Mouse (Mus musculus) stomach, embryonic 14.5 days (tissue): ENCODE results near the gene Tm6sf1. TPM values are rescaled to one million over a fixed set of nuclear protein-coding genes. Genes with fewer than 3 reads are reported as not detected.
A peak's percentile ranks its signal among the peaks of the same experiment; 100 is the strongest.

Experiments used
- ATAC-seq: fragments of 200-750 bp; cut with Nextera tagmentation; 2 replicates; pipeline ENCODE4 v1.8.0; 2017; ENCODE audit warnings: low read depth, moderate TSS enrichment; ENCODE audit not compliant: insufficient number of reproducible peaks, insufficient read depth, low FRiP score
- H3K27ac ChIP-seq: fragments of 300-500 bp; sonication (generic); 2 replicates; pipeline ENCODE4 v1.5.1; 2014; ENCODE audit warnings: mild to moderate bottlenecking, low read length, moderate library complexity, mixed read lengths
- H3K27me3 ChIP-seq: fragments of 300-500 bp; sonication (generic); 2 replicates; pipeline ENCODE4 v1.6.1; 2014; ENCODE audit warnings: low read length, control low read depth, mixed read lengths; ENCODE audit not compliant: control insufficient read depth, insufficient read depth
- H3K36me3 ChIP-seq: fragments of 300-500 bp; sonication (generic); 2 replicates; pipeline ENCODE4 v1.6.1; 2014; ENCODE audit warnings: mild to moderate bottlenecking, control low read depth, low read length, moderate library complexity, mixed read lengths; ENCODE audit not compliant: control insufficient read depth, insufficient read depth
- H3K4me1 ChIP-seq: fragments of 300-500 bp; sonication (generic); 2 replicates; pipeline ENCODE4 v1.6.1; 2014; ENCODE audit warnings: low read length, control low read depth, mixed read lengths; ENCODE audit not compliant: control insufficient read depth, insufficient read depth
- H3K4me2 ChIP-seq: fragments of 300-500 bp; sonication (generic); replicated peaks from 2 replicates; pipeline ENCODE4 v1.6.1; 2014; ENCODE audit warnings: low read depth, low read length, control low read depth
- H3K4me3 ChIP-seq: fragments of 300-500 bp; sonication (generic); 2 replicates; pipeline ENCODE4 v1.5.1; 2014; ENCODE audit warnings: low read depth, low read length, control low read depth
- H3K9ac ChIP-seq: fragments of 300-500 bp; sonication (generic); replicated peaks from 2 replicates; pipeline ENCODE4 v1.6.1; 2014; ENCODE audit warnings: low read depth, mild to moderate bottlenecking, control low read depth, low read length, moderate library complexity, mixed read lengths
- H3K9me3 ChIP-seq: fragments of 300-500 bp; sonication (generic); 2 replicates; pipeline ENCODE4 v1.6.1; 2016; ENCODE audit warnings: low read depth, low read length, control low read depth; ENCODE audit not compliant: control insufficient read depth
- WGBS: fragments of 180-500 bp; shearing (Covaris S2); extraction: QIAGEN DNeasy Blood & Tissue Kit; methylation state at CpG from one replicate; pipeline ENCODE4 v1.1.7; 2014; 5-methylcytosine and 5-hydroxymethylcytosine counted together
- polyA plus RNA-seq: library from polyadenylated mRNA; unstranded; fragments of >200 nt; fragmentation: Nextera tagmentation; extraction: Ambion mirVana; gene quantifications from 2 replicates; pipeline ENCODE4 v1.2.1, GENCODE M21; 2014

The Tm6sf1 gene
- polyA plus RNA-seq, 1 experiment from 2014 or later, result 12.5 TPM

- 89% methylated on average over 6 of the region's 6 CpGs for WGBS
- Histone ChIP-seq H3K9ac (no peak overlapping the region), H3K27ac (no peak overlapping the region), H3K4me3 (no peak overlapping the region), H3K4me2 (no peak overlapping the region), H3K4me1 (no peaks in the 10 kb centered on the region), H3K9me3 (no peaks in the 10 kb centered on the region), H3K36me3 (no peaks in the 10 kb centered on the region), H3K27me3 (0 out of 2 replicates have a peak, but pooled peaks cover 6% of the 10 kb centered on the region)
- ATAC-seq, result no peak
Measured at GRCm38 (mm10) chr7:81864552-81864951, 5.8 kb downstream of the Tm6sf1 start.

- 97% methylated on average over 6 of the region's 6 CpGs for WGBS
- no peak for ATAC-seq
Measured at GRCm38 (mm10) chr7:81865937-81866336, 7.1 kb downstream of the Tm6sf1 start.

GRCm38 (mm10) chr7:81867231-81867930, 8.6 kb downstream of the Tm6sf1 start:
- H3K9me3 ChIP-seq, result no peaks in the 10 kb centered on the region
- ATAC-seq, result no peak
- WGBS, result 82% methylated on average over 9 of the region's 9 CpGs

More at GRCm38 (mm10) chr7:81865937-81866336, 7.1 kb downstream of the Tm6sf1 start:
- no peak overlapping the region for H3K4me2 ChIP-seq
- H3K9me3 ChIP-seq, result no peaks in the 10 kb centered on the region
- H3K9ac ChIP-seq, result no peak overlapping the region
- no peaks in the 10 kb centered on the region for H3K4me1 ChIP-seq
- H3K36me3 ChIP-seq, result no peaks in the 10 kb centered on the region
- H3K27ac ChIP-seq, result no peak overlapping the region
- no peak overlapping the region for H3K4me3 ChIP-seq
- H3K27me3 ChIP-seq, result no peaks in the 10 kb centered on the region

GRCm38 (mm10) chr7:81868158-81868557, 9.4 kb downstream of the Tm6sf1 start:
- Histone ChIP-seq H3K4me2 (no peak overlapping the region), H3K36me3 (no peaks in the 10 kb centered on the region), H3K27me3 (no peaks in the 10 kb centered on the region), H3K4me1 (0 out of 2 replicates have a peak, but pooled peaks cover 3% of the 10 kb centered on the region), H3K4me3 (no peak overlapping the region), H3K9ac (no peak overlapping the region), H3K27ac (no peak overlapping the region), H3K9me3 (no peaks in the 10 kb centered on the region)
- peak; percentile 50 for ATAC-seq
- 28% methylated on average over 6 of the region's 6 CpGs for WGBS

More at GRCm38 (mm10) chr7:81867231-81867930, 8.6 kb downstream of the Tm6sf1 start:
- Histone ChIP-seq H3K4me2 (no peak overlapping the region), H3K4me3 (no peak overlapping the region), H3K4me1 (no peaks in the 10 kb centered on the region), H3K36me3 (no peaks in the 10 kb centered on the region), H3K9ac (no peak overlapping the region), H3K27ac (no peak overlapping the region), H3K27me3 (no peaks in the 10 kb centered on the region)

- Histone ChIP-seq H3K27me3 (no peaks in the 10 kb centered on the region), H3K27ac (no peak overlapping the region), H3K9ac (no peak overlapping the region), H3K4me1 (0 out of 2 replicates have a peak, but pooled peaks cover 3% of the 10 kb centered on the region), H3K9me3 (no peaks in the 10 kb centered on the region), H3K4me2 (no peak overlapping the region), H3K36me3 (no peaks in the 10 kb centered on the region), H3K4me3 (no peak overlapping the region)
- WGBS, result 36% methylated on average over 13 of the region's 13 CpGs
- 0 out of 2 replicates have a peak, but pooled peaks have one; percentile 72 for ATAC-seq
Measured at GRCm38 (mm10) chr7:81872493-81873013, 13.8 kb downstream of the Tm6sf1 start.

- WGBS, result 21% methylated on average over 1 of the region's 1 CpGs
Measured at GRCm38 (mm10) chr7:81873807-81874206, 15.0 kb downstream of the Tm6sf1 start.

GRCm38 (mm10) chr7:81874636-81875035, 15.8 kb downstream of the Tm6sf1 start:
- no peak overlapping the region for H3K27ac ChIP-seq
- H3K4me2 ChIP-seq, result no peak overlapping the region
- H3K9ac ChIP-seq, result no peak overlapping the region
- no peaks in the 10 kb centered on the region for H3K27me3 ChIP-seq
- no peaks in the 10 kb centered on the region for H3K36me3 ChIP-seq
- ATAC-seq, result no peak
- 80% methylated on average over 6 of the region's 6 CpGs for WGBS
- no peak overlapping the region for H3K4me3 ChIP-seq
- H3K9me3 ChIP-seq, result no peaks in the 10 kb centered on the region
- 0 out of 2 replicates have a peak, but pooled peaks cover 3% of the 10 kb centered on the region for H3K4me1 ChIP-seq

More at GRCm38 (mm10) chr7:81873807-81874206, 15.0 kb downstream of the Tm6sf1 start:
- no peak for ATAC-seq
- no peak overlapping the region for H3K27ac ChIP-seq
- H3K4me2 ChIP-seq, result no peak overlapping the region
- 0 out of 2 replicates have a peak, but pooled peaks cover 3% of the 10 kb centered on the region for H3K4me1 ChIP-seq
- no peak overlapping the region for H3K4me3 ChIP-seq
- H3K9ac ChIP-seq, result no peak overlapping the region
- no peaks in the 10 kb centered on the region for H3K9me3 ChIP-seq
- H3K36me3 ChIP-seq, result no peaks in the 10 kb centered on the region
- no peaks in the 10 kb centered on the region for H3K27me3 ChIP-seq

- no peak for ATAC-seq
Measured at GRCm38 (mm10) chr7:81875372-81875771, 16.6 kb downstream of the Tm6sf1 start.

More at GRCm38 (mm10) chr7:81875372-81875771, 16.6 kb downstream of the Tm6sf1 start:
- Histone ChIP-seq H3K4me1 (0 out of 2 replicates have a peak, but pooled peaks cover 3% of the 10 kb centered on the region), H3K36me3 (no peaks in the 10 kb centered on the region), H3K4me2 (no peak overlapping the region), H3K4me3 (no peak overlapping the region), H3K9me3 (no peaks in the 10 kb centered on the region), H3K27me3 (no peaks in the 10 kb centered on the region), H3K9ac (no peak overlapping the region), H3K27ac (no peak overlapping the region)
- WGBS, result 48% methylated on average over 9 of the region's 9 CpGs
